Mouse (Mus musculus): ENCODE measurements around the gene Tmem82. TPM values are rescaled to one million over a fixed set of nuclear protein-coding genes. Genes with fewer than 3 reads are reported as not detected.
A peak's percentile ranks its signal among the peaks of the same experiment; 100 is the strongest.

The Tmem82 gene
- polyA plus RNA-seq, 1 experiment, result 2.8 TPM

- TF ChIP-seq CTCF (IDR thresholded peaks at IDR 0.05; ENCODE audit: borderline replicate concordance, control insufficient read depth, extremely low read depth, insufficient read depth, low read length, poor library complexity), result peak; percentile 55; the same call in 1 of the 2 replicates
- no peak for TF ChIP-seq POLR2A (IDR thresholded peaks at IDR 0.05; ENCODE audit: control insufficient read depth, extremely low read depth, insufficient read depth, low read length, poor library complexity)
- H3K4me3 ChIP-seq (ENCODE audit: control insufficient read depth, insufficient read depth, low read length), result no peak overlapping the region
- H3K4me1 ChIP-seq (replicated peaks; ENCODE audit: control insufficient read depth, insufficient read depth, low read length), result no peaks in the 10 kb centered on the region
- peak; percentile 36 for DNase-seq
- H3K36me3 ChIP-seq (ENCODE audit: control insufficient read depth, insufficient read depth, low read length), result peaks cover 1% of the 10 kb centered on the region; the same call in 1 of the 2 replicates
- no peaks in the 10 kb centered on the region for H3K27me3 ChIP-seq (ENCODE audit: control insufficient read depth, insufficient read depth, low read length)
- H3K27ac ChIP-seq (ENCODE audit: control insufficient read depth, insufficient read depth, low read length), result no peak overlapping the region
- WGBS, result 79% methylated on average over 19 of the region's 19 CpGs
These were observed 6.7 kb upstream of the Tmem82 start for GRCm38 (mm10) chr4:141624983-141625773.

- WGBS, result 92% methylated on average over 8 of the region's 8 CpGs
These were observed 5.7 kb upstream of the Tmem82 start for GRCm38 (mm10) chr4:141624134-141624533.

GRCm38 (mm10) chr4:141623666-141624065 is 5.2 kb upstream of the Tmem82 start, which contains the start of gene Slc25a34:
Gene Slc25a34 (minus strand): TSS chr4:141623821.
- no peaks in the 10 kb centered on the region for H3K27me3 ChIP-seq (ENCODE audit: control insufficient read depth, insufficient read depth, low read length)
- H3K36me3 ChIP-seq (ENCODE audit: control insufficient read depth, insufficient read depth, low read length), result no peaks in the 10 kb centered on the region
- WGBS, result 100% methylated on average over 1 of the region's 1 CpGs
- no peak within 1 kb of the TSS for H3K4me3 ChIP-seq (ENCODE audit: control insufficient read depth, insufficient read depth, low read length)
- DNase-seq, result no peak
- no peak for TF ChIP-seq CTCF (IDR thresholded peaks at IDR 0.05; ENCODE audit: borderline replicate concordance, control insufficient read depth, extremely low read depth, insufficient read depth, low read length, poor library complexity)
- no peak for TF ChIP-seq POLR2A (IDR thresholded peaks at IDR 0.05; ENCODE audit: control insufficient read depth, extremely low read depth, insufficient read depth, low read length, poor library complexity)
- peaks cover 5% of the 10 kb centered on the region; the same call in 1 of the 2 replicates for H3K4me1 ChIP-seq (replicated peaks; ENCODE audit: control insufficient read depth, insufficient read depth, low read length)
- H3K27ac ChIP-seq (ENCODE audit: control insufficient read depth, insufficient read depth, low read length), result no peak within 1 kb of the TSS

More at GRCm38 (mm10) chr4:141624134-141624533, 5.7 kb upstream of the Tmem82 start:
- H3K4me1 ChIP-seq (replicated peaks; ENCODE audit: control insufficient read depth, insufficient read depth, low read length), result peaks cover 1% of the 10 kb centered on the region; the same call in 1 of the 2 replicates
- H3K27ac ChIP-seq (ENCODE audit: control insufficient read depth, insufficient read depth, low read length), result no peak overlapping the region
- no peaks in the 10 kb centered on the region for H3K36me3 ChIP-seq (ENCODE audit: control insufficient read depth, insufficient read depth, low read length)
- H3K4me3 ChIP-seq (ENCODE audit: control insufficient read depth, insufficient read depth, low read length), result no peak overlapping the region
- TF ChIP-seq CTCF (IDR thresholded peaks at IDR 0.05; ENCODE audit: borderline replicate concordance, control insufficient read depth, extremely low read depth, insufficient read depth, low read length, poor library complexity), result no peak
- TF ChIP-seq POLR2A (IDR thresholded peaks at IDR 0.05; ENCODE audit: control insufficient read depth, extremely low read depth, insufficient read depth, low read length, poor library complexity), result no peak
- no peak for DNase-seq
- H3K27me3 ChIP-seq (ENCODE audit: control insufficient read depth, insufficient read depth, low read length), result no peaks in the 10 kb centered on the region

- Histone ChIP-seq H3K27me3 (ENCODE audit: control insufficient read depth, insufficient read depth, low read length) (no peaks in the 10 kb centered on the region), H3K4me1 (replicated peaks; ENCODE audit: control insufficient read depth, insufficient read depth, low read length) (peaks cover 8% of the 10 kb centered on the region), H3K36me3 (ENCODE audit: control insufficient read depth, insufficient read depth, low read length) (no peaks in the 10 kb centered on the region), H3K27ac (ENCODE audit: control insufficient read depth, insufficient read depth, low read length) (no peak overlapping the region), H3K4me3 (ENCODE audit: control insufficient read depth, insufficient read depth, low read length) (no peak overlapping the region)
- TF ChIP-seq POLR2A (IDR thresholded peaks at IDR 0.05; ENCODE audit: control insufficient read depth, extremely low read depth, insufficient read depth, low read length, poor library complexity) (no peak), CTCF (IDR thresholded peaks at IDR 0.05; ENCODE audit: borderline replicate concordance, control insufficient read depth, extremely low read depth, insufficient read depth, low read length, poor library complexity) (no peak)
- no peak for DNase-seq
- WGBS, result 90% methylated on average over 11 of the region's 11 CpGs
These were observed 4.6 kb upstream of the Tmem82 start for GRCm38 (mm10) chr4:141623037-141623436.

DNA sequence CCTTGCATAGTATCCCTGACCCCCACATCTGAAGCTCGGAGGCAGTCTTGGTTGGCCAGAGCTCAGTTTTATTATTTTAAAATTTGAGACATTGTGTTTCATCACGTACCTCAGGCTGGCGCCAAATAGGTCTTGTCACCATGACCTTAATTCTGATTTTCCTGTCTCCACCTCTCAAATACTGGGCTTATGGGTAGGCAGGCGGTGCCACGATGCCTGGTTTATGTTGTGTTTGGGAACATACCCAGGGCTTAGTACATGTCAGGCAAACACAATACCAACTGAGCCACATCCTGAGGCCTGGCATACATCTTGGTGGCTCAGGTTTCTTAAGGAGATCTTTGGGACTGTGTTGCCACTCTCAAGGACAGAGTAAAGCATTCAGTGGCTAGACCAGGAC is 4.1 kb upstream of the Tmem82 start:
- 93% methylated on average over 5 of the region's 5 CpGs for WGBS
- TF ChIP-seq CTCF (IDR thresholded peaks at IDR 0.05; ENCODE audit: borderline replicate concordance, control insufficient read depth, extremely low read depth, insufficient read depth, low read length, poor library complexity), result no peak
- no peak for TF ChIP-seq POLR2A (IDR thresholded peaks at IDR 0.05; ENCODE audit: control insufficient read depth, extremely low read depth, insufficient read depth, low read length, poor library complexity)
- H3K4me3 ChIP-seq (ENCODE audit: control insufficient read depth, insufficient read depth, low read length), result no peak overlapping the region
- H3K4me1 ChIP-seq (replicated peaks; ENCODE audit: control insufficient read depth, insufficient read depth, low read length), result peaks cover 13% of the 10 kb centered on the region
- no peaks in the 10 kb centered on the region for H3K36me3 ChIP-seq (ENCODE audit: control insufficient read depth, insufficient read depth, low read length)
- DNase-seq, result no peak
- no peak overlapping the region for H3K27ac ChIP-seq (ENCODE audit: control insufficient read depth, insufficient read depth, low read length)
- no peaks in the 10 kb centered on the region for H3K27me3 ChIP-seq (ENCODE audit: control insufficient read depth, insufficient read depth, low read length)

DNA sequence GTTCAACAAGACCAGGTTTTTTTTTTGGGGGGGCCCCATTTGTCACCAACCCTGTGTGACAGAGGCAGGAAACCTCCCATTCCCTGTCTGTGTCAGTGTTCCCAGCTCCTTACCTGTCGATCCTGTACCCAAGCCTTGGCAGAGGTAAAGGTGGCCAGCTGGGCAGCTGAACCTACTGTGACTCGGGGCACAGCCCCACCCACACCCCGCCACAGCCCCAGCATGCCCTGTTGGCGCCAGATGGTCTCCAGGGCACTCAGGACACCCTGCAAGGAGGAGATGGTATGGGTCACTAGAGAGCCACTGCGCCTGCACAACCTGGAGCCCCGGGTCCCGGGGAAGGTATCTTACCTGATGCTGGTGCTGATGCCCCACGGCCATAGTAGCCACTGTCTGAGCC is 3.7 kb upstream of the Tmem82 start:
- Histone ChIP-seq H3K27ac (ENCODE audit: control insufficient read depth, insufficient read depth, low read length) (no peak overlapping the region), H3K4me3 (ENCODE audit: control insufficient read depth, insufficient read depth, low read length) (no peak overlapping the region), H3K4me1 (replicated peaks; ENCODE audit: control insufficient read depth, insufficient read depth, low read length) (peaks cover 15% of the 10 kb centered on the region), H3K27me3 (ENCODE audit: control insufficient read depth, insufficient read depth, low read length) (no peaks in the 10 kb centered on the region), H3K36me3 (ENCODE audit: control insufficient read depth, insufficient read depth, low read length) (no peaks in the 10 kb centered on the region)
- WGBS, result 94% methylated on average over 8 of the region's 8 CpGs
- DNase-seq, result no peak
- TF ChIP-seq POLR2A (IDR thresholded peaks at IDR 0.05; ENCODE audit: control insufficient read depth, extremely low read depth, insufficient read depth, low read length, poor library complexity), result no peak
- no peak for TF ChIP-seq CTCF (IDR thresholded peaks at IDR 0.05; ENCODE audit: borderline replicate concordance, control insufficient read depth, extremely low read depth, insufficient read depth, low read length, poor library complexity)

Measured in thymus, adult 2 months (tissue).